Mouse (Mus musculus) embryonic fibroblast, embryonic 13.5 days (primary cell): Measurements from ENCODE around the gene Gm42417. TPM values are rescaled to one million over a fixed set of nuclear protein-coding genes. Genes with fewer than 3 reads are reported as not detected.

Experiments used
- H3K27ac ChIP-seq: 2 replicates; pipeline ENCODE4 v1.5.1; 2012; ENCODE audit warnings: low read length, control low read depth, inconsistent platforms; ENCODE audit not compliant: insufficient read depth
- H3K4me1 ChIP-seq: 2 replicates; pipeline ENCODE4 v1.6.1; 2011; ENCODE audit warnings: low read length; ENCODE audit not compliant: control insufficient read depth, insufficient read depth
- H3K4me3 ChIP-seq: 2 replicates; pipeline ENCODE4 v1.5.1; 2011; ENCODE audit warnings: mild to moderate bottlenecking, control low read depth, low read length; ENCODE audit not compliant: insufficient read depth
- CTCF ChIP-seq: IDR thresholded peaks from 2 replicates; pipeline ENCODE4 v1.5.1; 2011; ENCODE audit warnings: mild to moderate bottlenecking, control low read depth, low read length, moderate library complexity, borderline replicate concordance; ENCODE audit not compliant: insufficient read depth
- POLR2A ChIP-seq: IDR thresholded peaks from 2 replicates; pipeline ENCODE4 v1.6.1; 2011; ENCODE audit warnings: low read depth, mild to moderate bottlenecking, control low read depth, low read length, moderate library complexity
- polyA plus RNA-seq: library from polyadenylated mRNA; stranded (reverse); fragments of >200 nt; gene quantifications from 2 replicates; pipeline ENCODE4 v1.2.4, GENCODE M21; 2011; ENCODE audit warnings: low read depth; ENCODE audit not compliant: missing spikeins, insufficient read length

The Gm42417 gene
- polyA plus RNA-seq, 1 experiment: not detected

DNA sequence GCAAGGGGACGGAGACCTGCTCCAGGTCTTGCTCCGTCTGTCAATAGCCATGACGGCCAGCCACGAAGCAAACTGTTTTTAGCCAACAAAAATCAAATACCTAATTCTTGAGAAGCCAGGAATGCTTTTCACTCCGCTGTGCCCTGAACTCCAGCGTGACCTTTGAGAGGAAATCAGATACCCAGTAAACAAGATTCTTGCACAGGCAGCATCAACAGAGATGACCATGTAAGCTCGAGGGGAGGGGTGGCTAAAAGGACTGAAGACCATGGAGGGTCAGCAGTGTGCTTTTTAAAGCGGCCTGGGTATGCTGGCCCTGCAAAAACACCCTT is 2.9 kb downstream of the Gm42417 start:
- TF ChIP-seq POLR2A (no peak), CTCF (no peak)
- no peak overlapping the region for H3K27ac ChIP-seq
- H3K4me3 ChIP-seq: no peak overlapping the region
- H3K4me1 ChIP-seq: no peaks in the 10 kb centered on the region

DNA sequence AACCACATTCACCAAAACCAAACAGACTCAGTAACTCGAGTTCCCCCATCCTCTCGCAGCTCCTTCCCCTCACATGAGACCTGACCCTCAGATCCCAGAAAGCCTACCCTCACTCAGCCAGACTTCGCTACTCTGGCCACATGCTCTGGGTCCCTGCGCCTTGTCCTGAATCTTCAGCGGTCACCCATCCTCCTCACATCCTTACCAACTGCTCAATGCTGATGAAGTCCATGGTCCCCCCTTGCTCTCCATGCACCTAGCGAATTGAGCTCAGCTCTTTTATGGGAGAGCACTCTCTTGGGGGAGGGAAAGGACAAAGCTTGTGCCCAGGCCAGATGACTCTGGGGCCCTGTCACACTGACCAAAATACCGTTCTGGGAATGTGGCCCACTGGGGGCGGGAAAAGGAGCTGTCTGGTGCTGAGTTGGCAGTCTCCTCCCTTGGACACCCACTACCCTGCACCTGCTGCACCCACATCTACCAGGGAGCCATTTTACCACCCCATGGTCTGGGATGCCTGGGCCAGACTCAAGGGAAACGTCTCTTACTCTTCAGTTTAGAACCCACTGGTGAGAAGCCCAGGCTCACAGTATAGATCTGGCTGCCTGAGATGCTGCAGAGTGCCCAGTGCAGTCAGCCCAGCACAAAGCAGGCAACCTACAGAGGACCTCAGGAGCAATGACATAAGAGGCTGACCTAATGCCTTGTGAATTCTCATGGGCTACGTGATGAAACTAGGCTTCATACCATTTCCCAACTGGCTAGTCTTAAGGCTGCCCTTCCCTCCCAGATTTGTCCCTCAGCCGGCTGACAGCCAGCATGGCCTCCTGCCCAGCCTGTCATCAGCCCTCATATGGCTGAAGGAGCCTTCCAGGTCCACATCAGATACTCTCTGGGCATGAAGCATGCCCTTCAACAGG is 3.5 kb downstream of the Gm42417 start:
- TF ChIP-seq CTCF (no peak), POLR2A (no peak)
- H3K27ac ChIP-seq: no peak overlapping the region
- no peak overlapping the region for H3K4me3 ChIP-seq
- no peaks in the 10 kb centered on the region for H3K4me1 ChIP-seq

DNA sequence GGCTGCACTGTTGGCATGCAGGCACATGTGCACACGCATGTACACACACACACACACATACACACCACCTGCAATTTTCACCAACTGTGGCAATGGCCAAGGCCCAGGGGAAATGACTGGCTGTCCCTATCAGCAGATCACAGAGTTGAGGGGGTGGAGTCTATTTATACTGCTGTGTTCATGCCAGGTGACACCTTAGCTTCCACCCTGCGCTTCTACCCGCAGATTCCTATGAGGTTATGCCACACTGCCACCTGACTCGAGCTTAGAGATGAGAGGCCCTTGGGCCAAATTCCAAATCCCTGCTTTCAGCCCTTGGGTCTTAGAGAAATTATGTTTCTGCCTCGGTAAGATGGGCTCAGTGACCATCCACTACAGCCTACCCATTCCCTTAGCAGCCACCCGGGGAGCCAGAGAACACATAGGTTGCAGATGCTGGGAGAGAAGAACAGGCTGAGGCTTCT is 4.6 kb downstream of the Gm42417 start:
- no peak for TF ChIP-seq CTCF
- TF ChIP-seq POLR2A: no peak
- Histone ChIP-seq H3K27ac (no peak overlapping the region), H3K4me1 (no peaks in the 10 kb centered on the region), H3K4me3 (no peak overlapping the region)

DNA sequence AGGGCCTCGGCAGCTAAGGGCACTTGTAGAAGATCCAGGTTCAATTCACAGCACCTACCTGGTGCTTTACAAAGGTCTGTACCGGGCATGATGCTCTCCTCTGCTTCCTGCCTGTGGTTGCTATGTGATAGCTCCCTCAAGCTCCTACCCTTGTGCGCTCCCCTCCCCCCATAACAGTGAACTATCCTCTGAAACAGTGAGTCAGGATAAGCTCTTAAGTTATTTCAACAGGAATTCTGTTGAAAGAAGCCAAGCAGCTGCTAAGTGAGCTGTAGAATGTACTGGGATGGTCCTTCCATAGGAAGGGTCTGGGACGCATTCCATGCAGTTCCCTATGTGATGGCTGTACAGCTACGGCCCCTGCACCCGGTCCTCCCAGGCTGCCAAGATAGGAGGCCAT is 5.7 kb downstream of the Gm42417 start:
- no peak for TF ChIP-seq POLR2A
- no peak for TF ChIP-seq CTCF
- H3K4me3 ChIP-seq: no peak overlapping the region
- no peak overlapping the region for H3K27ac ChIP-seq
- H3K4me1 ChIP-seq: no peaks in the 10 kb centered on the region

DNA sequence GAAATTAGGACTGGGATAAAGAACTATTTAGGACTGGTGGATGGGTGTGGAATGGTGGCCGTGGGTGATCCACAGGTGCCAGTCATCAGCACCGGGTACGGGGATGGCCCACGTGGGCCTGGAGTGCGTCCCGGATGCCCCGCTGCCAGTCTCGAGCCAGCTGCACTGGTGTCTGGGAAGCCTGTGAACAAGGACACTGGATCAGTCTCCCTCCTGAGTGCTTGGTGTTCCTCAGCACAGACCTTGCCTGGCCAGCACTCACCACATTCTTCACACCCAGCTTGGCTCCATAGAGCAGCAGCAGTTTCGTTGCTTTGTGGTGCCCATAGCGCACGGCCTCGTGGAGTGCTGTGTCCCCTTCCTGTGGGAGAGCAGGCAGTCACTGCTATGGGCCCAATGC is 7.8 kb downstream of the Gm42417 start:
- Histone ChIP-seq H3K4me3 (no peak overlapping the region), H3K4me1 (no peaks in the 10 kb centered on the region), H3K27ac (no peak overlapping the region)
- no peak for TF ChIP-seq CTCF
- TF ChIP-seq POLR2A: no peak

DNA sequence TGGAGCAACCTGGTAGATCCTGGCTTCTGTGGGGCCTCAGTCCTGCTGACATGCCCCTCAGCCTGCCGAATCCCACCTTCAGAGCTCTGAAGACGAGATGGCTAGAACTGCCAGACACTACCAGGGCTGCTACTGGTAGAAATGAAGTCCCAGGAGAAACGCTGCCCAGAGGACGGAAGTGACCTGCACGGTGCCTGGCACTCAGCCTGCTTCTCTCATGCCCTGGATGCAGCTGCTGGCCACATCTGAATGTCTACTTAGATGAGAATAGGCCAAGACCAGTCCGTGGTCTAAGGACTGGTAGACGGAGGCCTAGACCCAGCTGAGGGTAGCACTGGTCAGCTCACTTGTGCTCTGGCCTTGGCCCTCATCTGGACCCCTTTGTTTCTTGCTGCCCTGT is 8.3 kb downstream of the Gm42417 start:
- Histone ChIP-seq H3K27ac (no peak overlapping the region), H3K4me1 (no peaks in the 10 kb centered on the region), H3K4me3 (no peak overlapping the region)
- no peak for TF ChIP-seq CTCF
- no peak for TF ChIP-seq POLR2A

DNA sequence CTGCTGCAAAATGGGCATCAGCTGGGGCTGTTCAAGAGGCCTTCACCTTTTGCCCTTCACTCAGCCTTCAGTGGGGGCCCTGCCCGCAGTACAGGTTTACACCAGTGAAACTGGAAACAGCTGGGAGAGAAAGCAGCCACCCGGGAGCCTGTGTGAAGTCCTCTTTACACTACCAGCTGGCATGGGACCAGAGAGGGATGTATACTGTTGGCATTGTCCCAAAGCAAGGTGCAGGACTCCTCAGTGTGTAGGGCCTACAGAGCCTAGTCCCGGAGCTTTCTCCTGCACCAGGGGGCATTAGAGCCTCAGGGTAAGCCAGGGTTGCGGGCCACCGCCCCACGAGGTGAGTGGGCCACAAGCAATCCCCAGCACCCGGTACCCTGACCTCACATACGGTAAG is 8.7 kb downstream of the Gm42417 start:
- Histone ChIP-seq H3K4me1 (no peaks in the 10 kb centered on the region), H3K4me3 (no peak overlapping the region), H3K27ac (no peak overlapping the region)
- TF ChIP-seq POLR2A (no peak), CTCF (no peak)

DNA sequence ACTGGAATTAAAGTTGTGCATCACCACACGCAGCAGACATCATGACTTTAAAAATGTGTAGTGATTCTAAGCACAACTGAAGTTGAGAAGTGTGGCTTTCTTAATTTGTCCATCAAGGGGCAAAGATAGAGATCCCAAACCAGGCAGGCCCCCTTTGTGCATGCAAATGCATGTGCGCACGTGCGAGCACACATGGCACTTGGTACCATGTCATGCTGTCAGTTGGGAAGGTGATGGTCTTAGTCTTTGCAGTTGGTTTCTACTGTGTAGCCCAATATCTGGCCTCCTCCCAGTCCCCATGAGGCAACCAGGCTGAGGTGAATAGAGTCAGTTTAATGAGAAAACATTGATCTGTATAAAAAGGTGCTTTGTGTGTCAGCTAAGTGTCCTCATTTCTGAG is 9.4 kb downstream of the Gm42417 start:
- H3K4me3 ChIP-seq: no peak overlapping the region
- TF ChIP-seq CTCF (no peak), POLR2A (no peak)
- no peak overlapping the region for H3K27ac ChIP-seq
- no peaks in the 10 kb centered on the region for H3K4me1 ChIP-seq

DNA sequence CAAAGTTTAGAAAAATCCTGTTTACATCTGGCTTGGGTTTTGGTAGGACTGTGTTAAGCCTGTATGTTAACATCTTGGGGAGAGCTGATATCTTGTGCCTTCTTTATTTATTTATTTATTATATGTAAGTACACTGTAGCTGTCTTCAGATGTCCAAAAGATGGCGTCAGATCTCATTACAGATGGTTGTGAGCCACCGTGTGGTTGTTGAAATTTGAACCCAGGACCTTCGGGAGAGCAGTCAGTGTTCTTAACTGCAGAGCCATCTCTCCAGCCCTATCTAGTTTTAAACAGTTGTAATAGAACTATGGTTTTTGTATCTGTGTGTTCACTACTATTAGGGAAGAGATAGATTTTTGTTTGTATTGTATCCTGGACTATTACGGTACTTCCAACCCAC is 10.0 kb downstream of the Gm42417 start:
- no peaks in the 10 kb centered on the region for H3K4me1 ChIP-seq
- H3K4me3 ChIP-seq: no peak overlapping the region
- no peak overlapping the region for H3K27ac ChIP-seq
- TF ChIP-seq POLR2A: no peak
- TF ChIP-seq CTCF: no peak

DNA sequence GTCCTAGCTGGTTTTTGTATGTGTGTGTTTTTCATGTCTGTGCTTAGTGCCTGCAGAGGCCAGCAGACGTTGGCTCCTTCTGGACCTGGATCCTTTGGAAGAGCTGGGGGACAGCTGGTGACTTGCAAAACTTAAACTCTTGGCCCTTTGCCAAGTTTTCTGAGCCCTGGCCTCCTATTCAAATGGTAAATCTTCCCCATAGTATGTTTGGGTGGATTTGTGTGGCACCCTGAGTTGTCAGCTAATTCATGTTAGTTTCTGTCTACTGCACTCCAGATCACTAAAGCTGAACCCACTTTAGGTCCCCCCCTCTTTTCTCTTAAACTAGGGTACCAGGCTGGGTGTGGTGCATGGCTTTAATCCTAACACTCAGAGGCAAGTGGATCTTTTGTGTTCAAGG is 10.9 kb downstream of the Gm42417 start:
- Histone ChIP-seq H3K4me1 (no peaks in the 10 kb centered on the region), H3K27ac (no peak overlapping the region), H3K4me3 (no peak overlapping the region)
- TF ChIP-seq CTCF (no peak), POLR2A (no peak)
